Mouse (Mus musculus) intestine, embryonic 16.5 days (tissue): ENCODE results near the gene Gng11. TPM values are rescaled to one million over a fixed set of nuclear protein-coding genes. Genes with fewer than 3 reads are reported as not detected.

Experiments
- ATAC-seq: fragments of 200-750 bp; cut with Nextera tagmentation; 2 replicates; pipeline ENCODE4 v1.8.0; 2017; ENCODE audit warnings: moderate TSS enrichment, moderate library complexity
- H3K27ac ChIP-seq: fragments of 300-500 bp; sonication (generic); 2 replicates; pipeline ENCODE4 v1.5.1; 2014; ENCODE audit warnings: mild to moderate bottlenecking, low read length
- H3K27me3 ChIP-seq: fragments of 300-500 bp; sonication (generic); replicated peaks from 2 replicates; pipeline ENCODE4 v1.6.1; 2014; ENCODE audit warnings: low read length, control low read depth, mixed read lengths; ENCODE audit not compliant: control insufficient read depth, insufficient read depth
- H3K36me3 ChIP-seq: fragments of 300-500 bp; sonication (generic); 2 replicates; pipeline ENCODE4 v1.6.1; 2014; ENCODE audit warnings: low read length, control low read depth; ENCODE audit not compliant: control insufficient read depth, insufficient read depth
- H3K4me1 ChIP-seq: fragments of 300-500 bp; sonication (generic); 2 replicates; pipeline ENCODE4 v1.6.1; 2014; ENCODE audit warnings: low read length, control low read depth, mixed read lengths; ENCODE audit not compliant: control insufficient read depth, insufficient read depth
- H3K4me2 ChIP-seq: fragments of 300-500 bp; sonication (generic); 2 replicates; pipeline ENCODE4 v1.6.1; 2014; ENCODE audit warnings: low read depth, low read length, control low read depth
- H3K4me3 ChIP-seq: fragments of 300-500 bp; sonication (generic); 2 replicates; pipeline ENCODE4 v1.5.1; 2014; ENCODE audit warnings: mild to moderate bottlenecking, low read length
- H3K9ac ChIP-seq: fragments of 300-500 bp; sonication (generic); 2 replicates; pipeline ENCODE4 v1.6.1; 2014; ENCODE audit warnings: low read depth, low read length
- H3K9me3 ChIP-seq: fragments of 300-500 bp; sonication (generic); 2 replicates; pipeline ENCODE4 v1.6.1; 2016; ENCODE audit warnings: low read length, control low read depth; ENCODE audit not compliant: control insufficient read depth
- WGBS: fragments of 180-500 bp; shearing (Covaris S2); extraction: QIAGEN DNeasy Blood & Tissue Kit; methylation state at CpG from one replicate; pipeline ENCODE4 v1.1.7; 2014; 5-methylcytosine and 5-hydroxymethylcytosine counted together
- polyA plus RNA-seq: library from polyadenylated mRNA; unstranded; fragments of >200 nt; fragmentation: Nextera tagmentation; extraction: Ambion mirVana; gene quantifications from 2 replicates; pipeline ENCODE4 v1.2.1, GENCODE M21; 2015

Gene Gng11
- polyA plus RNA-seq, 1 experiment from 2014 or later, result 74.0 TPM

- Histone ChIP-seq H3K9ac (no peak overlapping the region), H3K4me3 (no peak overlapping the region), H3K9me3 (no peaks in the 10 kb centered on the region), H3K36me3 (no peaks in the 10 kb centered on the region), H3K4me2 (no peak overlapping the region), H3K4me1 (no peaks in the 10 kb centered on the region), H3K27me3 (no peaks in the 10 kb centered on the region), H3K27ac (no peak overlapping the region)
- 45% methylated on average over 1 of the region's 1 CpGs for WGBS
- ATAC-seq, result no peak
Measured at GRCm38 (mm10) chr6:4052843-4053242, 49.1 kb downstream of the Gng11 start.

- 87% methylated on average over 4 of the region's 4 CpGs for WGBS
- no peak for ATAC-seq
- no peak overlapping the region for H3K9ac ChIP-seq
Measured at GRCm38 (mm10) chr6:4054387-4054786, 50.7 kb downstream of the Gng11 start.

More at GRCm38 (mm10) chr6:4054387-4054786, 50.7 kb downstream of the Gng11 start:
- H3K27ac ChIP-seq, result no peak overlapping the region
- no peak overlapping the region for H3K4me3 ChIP-seq
- no peak overlapping the region for H3K4me2 ChIP-seq
- no peaks in the 10 kb centered on the region for H3K4me1 ChIP-seq
- no peaks in the 10 kb centered on the region for H3K9me3 ChIP-seq
- no peaks in the 10 kb centered on the region for H3K27me3 ChIP-seq
- no peaks in the 10 kb centered on the region for H3K36me3 ChIP-seq

Other genes with a start within 250 kb of the Gng11 start
- 0.10 and 0.11 TPM in 2 replicates for gene Calcr, start 239.2 kb upstream of the Gng11 start, polyA plus RNA-seq
- 13.8 and 15.5 TPM in 2 replicates for gene Tfpi2, start 15.0 kb upstream of the Gng11 start, polyA plus RNA-seq
- 0.15 TPM in 1 of 2 replicates, not detected in the other for gene Gngt1, start 10.1 kb upstream of the Gng11 start, polyA plus RNA-seq
- 70.6 and 82.2 TPM in 2 replicates for gene Bet1, start 83.1 kb downstream of the Gng11 start, polyA plus RNA-seq